Mouse (Mus musculus) liver, embryonic 16.5 days (tissue): ENCODE measurements around the gene Pla2g10. TPM values are rescaled to one million over a fixed set of nuclear protein-coding genes. Genes with fewer than 3 reads are reported as not detected.
"Not testable (repeated sequence)": the region's sequence is repeated elsewhere in the genome, so short reads cannot be mapped to it uniquely, and the experiment has no call there.

ENCODE experiments used
- ATAC-seq: fragments of 200-750 bp; cut with Nextera tagmentation; 2 replicates; pipeline ENCODE4 v1.8.0; 2017; ENCODE audit warnings: low read depth, mild to moderate bottlenecking, moderate number of reproducible peaks, moderate library complexity
- H3K27ac ChIP-seq: fragments of 300-500 bp; sonication (generic); 2 replicates; pipeline ENCODE4 v1.5.1; 2014; ENCODE audit warnings: mild to moderate bottlenecking, low read length
- H3K27me3 ChIP-seq: fragments of 300-500 bp; sonication (generic); 2 replicates; pipeline ENCODE4 v1.6.1; 2014; ENCODE audit warnings: low read depth, low read length, mixed read lengths; ENCODE audit not compliant: control insufficient read depth, insufficient read depth
- H3K36me3 ChIP-seq: fragments of 300-500 bp; sonication (generic); 2 replicates; pipeline ENCODE4 v1.6.1; 2014; ENCODE audit warnings: mild to moderate bottlenecking; ENCODE audit not compliant: control insufficient read depth, insufficient read depth
- H3K4me1 ChIP-seq: fragments of 300-500 bp; sonication (generic); 2 replicates; pipeline ENCODE4 v1.6.1; 2014; ENCODE audit warnings: low read depth, low read length, mixed read lengths; ENCODE audit not compliant: control insufficient read depth
- H3K4me2 ChIP-seq: fragments of 300-500 bp; sonication (generic); 2 replicates; pipeline ENCODE4 v1.6.1; 2014; ENCODE audit warnings: low read depth, low read length, mixed read lengths
- H3K4me3 ChIP-seq: fragments of 300-500 bp; sonication (generic); 2 replicates; pipeline ENCODE4 v1.5.1; 2014; ENCODE audit warnings: low read depth, mild to moderate bottlenecking, low read length
- H3K9ac ChIP-seq: fragments of 300-500 bp; sonication (generic); 2 replicates; pipeline ENCODE4 v1.6.1; 2014; ENCODE audit warnings: low read depth, low read length
- H3K9me3 ChIP-seq: fragments of 300-500 bp; sonication (generic); replicated peaks from 2 replicates; pipeline ENCODE4 v1.6.1; 2016; ENCODE audit warnings: low read length; ENCODE audit not compliant: control insufficient read depth
- WGBS: fragments of 180-500 bp; shearing (Covaris S2); extraction: QIAGEN DNeasy Blood & Tissue Kit; methylation state at CpG from one replicate; pipeline ENCODE4 v1.1.7; 2014; ENCODE audit not compliant: insufficient replicate concordance; 5-methylcytosine and 5-hydroxymethylcytosine counted together
- polyA plus RNA-seq: library from polyadenylated mRNA; unstranded; fragments of >200 nt; fragmentation: Nextera tagmentation; extraction: Ambion mirVana; gene quantifications from 2 replicates; pipeline ENCODE4 v1.2.1, GENCODE M21; 2015

Pla2g10 gene
- polyA plus RNA-seq, 1 experiment from 2014 or later = 0.08 TPM

- H3K4me2 ChIP-seq, H3K4me3 ChIP-seq, H3K4me1 ChIP-seq, H3K9me3 ChIP-seq, H3K36me3 ChIP-seq, H3K27ac ChIP-seq, H3K9ac ChIP-seq, H3K27me3 ChIP-seq, ATAC-seq: not testable (repeated sequence)
- 47% methylated on average over 4 of the region's 4 CpGs for WGBS
Observed at GRCm38 (mm10) chr16:13739044-13739443, 8.3 kb upstream of the Pla2g10 start.

- no peak for ATAC-seq
- Histone ChIP-seq H3K27ac (no peak overlapping the region), H3K4me3 (no peak overlapping the region), H3K4me2 (no peak overlapping the region), H3K9ac (no peak overlapping the region), H3K36me3 (no peaks in the 10 kb centered on the region), H3K9me3 (no peaks in the 10 kb centered on the region), H3K27me3 (no peaks in the 10 kb centered on the region), H3K4me1 (peaks cover under 1% of the 10 kb centered on the region; the same call in 1 of the 2 replicates)
- 74% methylated on average over 8 of the region's 8 CpGs for WGBS
Observed at GRCm38 (mm10) chr16:13735977-13736376, 5.2 kb upstream of the Pla2g10 start.

- Histone ChIP-seq H3K4me3 (no peak overlapping the region), H3K4me2 (no peak overlapping the region), H3K27me3 (no peaks in the 10 kb centered on the region; the same call in 1 of the 2 replicates), H3K4me1 (peaks cover 4% of the 10 kb centered on the region; the same call in 1 of the 2 replicates), H3K9ac (no peak overlapping the region), H3K27ac (no peak overlapping the region), H3K9me3 (no peaks in the 10 kb centered on the region), H3K36me3 (no peaks in the 10 kb centered on the region)
- 18% methylated on average over 9 of the region's 9 CpGs for WGBS
- no peak for ATAC-seq
Observed at GRCm38 (mm10) chr16:13733518-13734137, 2.8 kb upstream of the Pla2g10 start.

GRCm38 (mm10) chr16:13732786-13733185 lies 2.0 kb upstream of the Pla2g10 start:
- 49% methylated on average over 3 of the region's 3 CpGs for WGBS
- no peak overlapping the region for H3K27ac ChIP-seq
- H3K27me3 ChIP-seq = no peaks in the 10 kb centered on the region; the same call in 1 of the 2 replicates
- no peak overlapping the region for H3K4me2 ChIP-seq
- peaks cover 4% of the 10 kb centered on the region; the same call in 1 of the 2 replicates for H3K4me1 ChIP-seq
- H3K36me3 ChIP-seq = no peaks in the 10 kb centered on the region
- H3K4me3 ChIP-seq = no peak overlapping the region
- no peaks in the 10 kb centered on the region for H3K9me3 ChIP-seq
- ATAC-seq = no peak
- H3K9ac ChIP-seq = no peak overlapping the region

- H3K4me2 ChIP-seq = no peak overlapping the region
- no peaks in the 10 kb centered on the region for H3K9me3 ChIP-seq
- H3K27me3 ChIP-seq = no peaks in the 10 kb centered on the region; the same call in 1 of the 2 replicates
- peaks cover 4% of the 10 kb centered on the region; the same call in 1 of the 2 replicates for H3K4me1 ChIP-seq
- H3K9ac ChIP-seq = no peak overlapping the region
- no peak overlapping the region for H3K27ac ChIP-seq
- WGBS = 66% methylated on average over 4 of the region's 4 CpGs
- H3K36me3 ChIP-seq = no peaks in the 10 kb centered on the region
- no peak overlapping the region for H3K4me3 ChIP-seq
- ATAC-seq = no peak
Observed at GRCm38 (mm10) chr16:13729428-13729827, 1.4 kb downstream of the Pla2g10 start.

GRCm38 (mm10) chr16:13727811-13728335 lies 2.9 kb downstream of the Pla2g10 start:
- Histone ChIP-seq H3K27me3 (no peaks in the 10 kb centered on the region; the same call in 1 of the 2 replicates), H3K9ac (no peak overlapping the region), H3K9me3 (no peaks in the 10 kb centered on the region), H3K4me2 (no peak overlapping the region), H3K4me3 (no peak overlapping the region), H3K4me1 (peaks cover 4% of the 10 kb centered on the region; the same call in 1 of the 2 replicates), H3K36me3 (no peaks in the 10 kb centered on the region), H3K27ac (no peak overlapping the region)
- ATAC-seq = no peak
- 59% methylated on average over 5 of the region's 5 CpGs for WGBS

- Histone ChIP-seq H3K4me3 (no peak overlapping the region), H3K36me3 (no peaks in the 10 kb centered on the region), H3K9me3 (no peaks in the 10 kb centered on the region), H3K27ac (no peak overlapping the region), H3K4me2 (no peak overlapping the region), H3K27me3 (no peaks in the 10 kb centered on the region), H3K9ac (no peak overlapping the region), H3K4me1 (no peaks in the 10 kb centered on the region)
- WGBS = 30% methylated on average over 10 of the region's 10 CpGs
- no peak for ATAC-seq
Observed at GRCm38 (mm10) chr16:13722937-13723336, 7.8 kb downstream of the Pla2g10 start.

- H3K36me3 ChIP-seq = no peaks in the 10 kb centered on the region
- no peaks in the 10 kb centered on the region for H3K4me1 ChIP-seq
- H3K4me2 ChIP-seq = no peak overlapping the region
- ATAC-seq = no peak
- no peak overlapping the region for H3K4me3 ChIP-seq
- no peaks in the 10 kb centered on the region for H3K9me3 ChIP-seq
- 41% methylated on average over 2 of the region's 2 CpGs for WGBS
- no peaks in the 10 kb centered on the region for H3K27me3 ChIP-seq
- H3K9ac ChIP-seq = no peak overlapping the region
- H3K27ac ChIP-seq = no peak overlapping the region
Observed at GRCm38 (mm10) chr16:13716821-13717553, 13.8 kb downstream of the Pla2g10 start.

GRCm38 (mm10) chr16:13714910-13715309 lies 15.9 kb downstream of the Pla2g10 start:
- WGBS = 75% methylated on average over 3 of the region's 3 CpGs
- ATAC-seq = no peak

More at GRCm38 (mm10) chr16:13714910-13715309, 15.9 kb downstream of the Pla2g10 start:
- no peaks in the 10 kb centered on the region for H3K36me3 ChIP-seq
- no peak overlapping the region for H3K4me3 ChIP-seq
- no peak overlapping the region for H3K27ac ChIP-seq
- H3K9ac ChIP-seq = no peak overlapping the region
- H3K4me2 ChIP-seq = no peak overlapping the region
- no peaks in the 10 kb centered on the region for H3K27me3 ChIP-seq
- H3K9me3 ChIP-seq = no peaks in the 10 kb centered on the region
- no peaks in the 10 kb centered on the region for H3K4me1 ChIP-seq
